Mouse (Mus musculus) forebrain, postnatal 0 days (tissue): Measurements from ENCODE around the gene Atp9a. TPM values are rescaled to one million over a fixed set of nuclear protein-coding genes. Genes with fewer than 3 reads are reported as not detected.

Source experiments
- ATAC-seq: fragments of 200-750 bp; cut with Nextera tagmentation; 2 replicates; pipeline ENCODE4 v1.8.0; 2017; ENCODE audit warnings: mild to moderate bottlenecking, moderate library complexity
- DNase-seq: peaks from one replicate; pipeline ENCODE4 v3.0.0-alpha.2; 2015
- H3K27ac ChIP-seq: fragments of 300-500 bp; sonication (generic); 2 replicates; pipeline ENCODE4 v1.5.1; 2014; ENCODE audit warnings: low read depth, mild to moderate bottlenecking, antibody characterized with exemption, low read length, moderate library complexity, mixed read lengths
- H3K27me3 ChIP-seq: fragments of 300-500 bp; sonication (generic); 2 replicates; pipeline ENCODE4 v1.6.1; 2014; ENCODE audit warnings: mild to moderate bottlenecking, low read length, mixed read lengths; ENCODE audit not compliant: insufficient read depth
- H3K36me3 ChIP-seq: fragments of 300-500 bp; sonication (generic); 2 replicates; pipeline ENCODE4 v1.6.1; 2014; ENCODE audit warnings: mild to moderate bottlenecking, moderate library complexity; ENCODE audit not compliant: insufficient read depth
- H3K4me1 ChIP-seq: fragments of 300-500 bp; sonication (generic); 2 replicates; pipeline ENCODE4 v1.6.1; 2014; ENCODE audit warnings: antibody characterized with exemption; ENCODE audit not compliant: insufficient read depth
- H3K4me2 ChIP-seq: fragments of 300-500 bp; sonication (generic); 2 replicates; pipeline ENCODE4 v1.6.1; 2014; ENCODE audit warnings: low read depth, mild to moderate bottlenecking, moderate library complexity
- H3K4me3 ChIP-seq: fragments of 300-500 bp; sonication (generic); 2 replicates; pipeline ENCODE4 v1.5.1; 2014; ENCODE audit warnings: low read depth, low read length, mixed read lengths
- H3K9ac ChIP-seq: fragments of 300-500 bp; sonication (generic); 2 replicates; pipeline ENCODE4 v1.6.1; 2014; ENCODE audit warnings: mild to moderate bottlenecking
- H3K9me3 ChIP-seq: fragments of 300-500 bp; sonication (generic); 2 replicates; pipeline ENCODE4 v1.6.1; 2016; ENCODE audit warnings: low read length
- CTCF ChIP-seq: sonication (generic); IDR thresholded peaks from 2 replicates; pipeline ENCODE4 v1.5.1; 2016; ENCODE audit warnings: antibody characterized with exemption, control low read depth, low read depth
- WGBS: fragments of 180-500 bp; shearing (Covaris S2); extraction: QIAGEN DNeasy Blood & Tissue Kit; methylation state at CpG from one replicate; pipeline ENCODE4 v1.1.7; 2014; 5-methylcytosine and 5-hydroxymethylcytosine counted together
- polyA plus RNA-seq: library from polyadenylated mRNA; unstranded; fragments of >200 nt; fragmentation: Nextera tagmentation; extraction: Ambion mirVana; gene quantifications from 2 replicates; pipeline ENCODE4 v1.2.1, GENCODE M21; 2015
- total RNA-seq: library from RNA; depleted of rRNA; stranded (reverse); fragments of >200 nt; gene quantifications from 2 replicates; pipeline ENCODE4 v1.2.3, GENCODE M21; 2014

The Atp9a gene
- total and polyA plus RNA-seq, 2 experiments from 2014 or later = 143 to 497 TPM

DNA sequence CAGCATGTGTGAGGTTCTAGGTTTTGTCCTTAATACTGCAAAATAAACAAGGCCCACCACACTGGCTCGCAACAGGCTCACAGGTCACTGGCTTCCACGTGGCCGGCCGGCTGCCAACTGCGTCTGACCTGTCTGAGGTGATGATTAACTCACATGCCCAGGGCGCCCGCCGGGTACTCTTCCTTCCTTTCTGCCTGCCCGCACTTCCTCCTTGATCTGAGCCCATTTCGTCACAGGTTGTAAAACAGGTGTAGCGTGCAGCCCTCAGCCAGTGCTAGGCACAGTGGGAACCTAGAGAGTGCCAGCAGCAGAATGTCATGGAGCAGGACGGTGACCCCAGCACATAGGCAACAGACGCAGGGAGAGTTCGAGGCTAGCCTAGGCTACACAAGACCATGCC, 20.9 kb downstream of the Atp9a start:
- H3K4me2 ChIP-seq = no peak overlapping the region
- no peak for TF ChIP-seq CTCF
- H3K9me3 ChIP-seq = no peaks in the 10 kb centered on the region
- no peak overlapping the region for H3K9ac ChIP-seq
- no peaks in the 10 kb centered on the region for H3K4me1 ChIP-seq
- WGBS = 89% methylated on average over 14 of the region's 14 CpGs
- H3K4me3 ChIP-seq = no peak overlapping the region
- H3K27ac ChIP-seq = no peak overlapping the region
- DNase-seq = no peak
- no peaks in the 10 kb centered on the region for H3K27me3 ChIP-seq
- ATAC-seq = no peak
- H3K36me3 ChIP-seq = no peaks in the 10 kb centered on the region

DNA sequence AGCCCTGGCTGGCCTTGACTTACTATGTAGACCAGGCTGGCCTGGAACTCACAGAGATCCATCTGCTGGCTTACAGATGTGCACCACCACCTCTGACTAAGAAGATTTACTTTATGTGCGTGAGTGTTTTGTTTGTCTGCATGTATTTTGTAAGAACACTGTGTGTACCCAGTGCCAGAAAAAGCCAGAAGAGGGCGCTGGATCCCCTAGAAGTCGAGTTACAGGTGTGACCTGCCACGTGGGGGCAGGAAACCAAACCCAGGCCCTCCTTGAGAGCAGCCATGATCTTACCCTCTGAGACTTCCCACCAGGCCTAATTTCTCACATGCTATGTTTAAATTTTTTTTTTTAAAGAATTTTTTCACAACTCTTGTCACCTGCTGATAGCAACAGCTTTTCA, 22.5 kb downstream of the Atp9a start:
- Histone ChIP-seq H3K4me2 (no peak overlapping the region), H3K9me3 (no peaks in the 10 kb centered on the region), H3K4me3 (no peak overlapping the region), H3K9ac (no peak overlapping the region), H3K36me3 (no peaks in the 10 kb centered on the region), H3K27me3 (no peaks in the 10 kb centered on the region), H3K27ac (no peak overlapping the region), H3K4me1 (no peaks in the 10 kb centered on the region)
- DNase-seq (no peak), ATAC-seq (no peak)
- WGBS = 79% methylated on average over 4 of the region's 4 CpGs
- no peak for TF ChIP-seq CTCF

DNA sequence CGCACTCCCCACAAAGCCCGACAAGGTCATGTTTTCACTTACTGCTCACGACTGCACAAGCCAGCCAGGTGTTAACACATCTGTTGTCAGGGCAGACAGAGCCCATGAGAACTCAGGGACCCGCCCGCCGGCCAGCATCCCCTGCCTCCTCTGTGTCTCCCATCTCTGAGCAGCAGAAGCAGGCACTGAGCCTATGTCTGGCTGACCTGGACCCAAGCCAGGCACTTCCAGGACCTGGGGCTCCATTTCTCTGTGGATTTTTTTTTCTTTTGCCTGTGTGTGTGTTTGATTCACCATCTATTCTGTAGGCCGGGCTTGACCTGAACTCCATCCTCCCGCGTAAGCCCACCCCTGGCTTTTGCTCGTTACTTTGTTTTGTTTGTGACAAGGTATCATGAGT, 23.5 kb downstream of the Atp9a start:
- H3K27ac ChIP-seq = no peak overlapping the region
- no peaks in the 10 kb centered on the region for H3K36me3 ChIP-seq
- 70% methylated on average over 10 of the region's 10 CpGs for WGBS
- no peak for TF ChIP-seq CTCF
- no peak overlapping the region for H3K9ac ChIP-seq
- ATAC-seq (no peak), DNase-seq (no peak)
- H3K27me3 ChIP-seq = no peaks in the 10 kb centered on the region
- no peaks in the 10 kb centered on the region for H3K4me1 ChIP-seq
- H3K4me2 ChIP-seq = no peak overlapping the region
- H3K4me3 ChIP-seq = no peak overlapping the region
- H3K9me3 ChIP-seq = no peaks in the 10 kb centered on the region

DNA sequence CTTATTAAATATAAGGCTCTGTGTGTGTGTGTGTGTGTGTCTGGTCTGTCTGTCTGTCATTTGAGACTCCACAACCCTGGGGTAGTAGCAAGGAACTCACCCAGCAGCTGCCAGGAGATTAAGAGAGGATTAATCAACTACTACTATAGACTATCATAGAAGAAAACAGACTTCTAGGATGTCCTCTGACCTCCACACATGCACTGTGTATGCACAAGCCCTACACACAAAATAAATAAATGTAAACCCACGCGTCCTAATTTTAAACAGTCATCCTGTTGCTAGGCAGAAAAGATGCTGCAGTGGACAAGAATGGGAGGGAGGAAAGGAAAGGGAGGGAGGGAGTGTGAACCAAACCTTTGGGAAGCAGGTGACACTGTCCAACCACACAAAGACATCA, 23.9 kb downstream of the Atp9a start:
- Histone ChIP-seq H3K4me2 (no peak overlapping the region), H3K36me3 (no peaks in the 10 kb centered on the region), H3K9me3 (no peaks in the 10 kb centered on the region), H3K4me1 (no peaks in the 10 kb centered on the region), H3K4me3 (no peak overlapping the region), H3K27me3 (no peaks in the 10 kb centered on the region), H3K9ac (no peak overlapping the region), H3K27ac (no peak overlapping the region)
- TF ChIP-seq CTCF = no peak
- DNase-seq (no peak), ATAC-seq (no peak)
- WGBS = 83% methylated on average over 2 of the region's 2 CpGs

DNA sequence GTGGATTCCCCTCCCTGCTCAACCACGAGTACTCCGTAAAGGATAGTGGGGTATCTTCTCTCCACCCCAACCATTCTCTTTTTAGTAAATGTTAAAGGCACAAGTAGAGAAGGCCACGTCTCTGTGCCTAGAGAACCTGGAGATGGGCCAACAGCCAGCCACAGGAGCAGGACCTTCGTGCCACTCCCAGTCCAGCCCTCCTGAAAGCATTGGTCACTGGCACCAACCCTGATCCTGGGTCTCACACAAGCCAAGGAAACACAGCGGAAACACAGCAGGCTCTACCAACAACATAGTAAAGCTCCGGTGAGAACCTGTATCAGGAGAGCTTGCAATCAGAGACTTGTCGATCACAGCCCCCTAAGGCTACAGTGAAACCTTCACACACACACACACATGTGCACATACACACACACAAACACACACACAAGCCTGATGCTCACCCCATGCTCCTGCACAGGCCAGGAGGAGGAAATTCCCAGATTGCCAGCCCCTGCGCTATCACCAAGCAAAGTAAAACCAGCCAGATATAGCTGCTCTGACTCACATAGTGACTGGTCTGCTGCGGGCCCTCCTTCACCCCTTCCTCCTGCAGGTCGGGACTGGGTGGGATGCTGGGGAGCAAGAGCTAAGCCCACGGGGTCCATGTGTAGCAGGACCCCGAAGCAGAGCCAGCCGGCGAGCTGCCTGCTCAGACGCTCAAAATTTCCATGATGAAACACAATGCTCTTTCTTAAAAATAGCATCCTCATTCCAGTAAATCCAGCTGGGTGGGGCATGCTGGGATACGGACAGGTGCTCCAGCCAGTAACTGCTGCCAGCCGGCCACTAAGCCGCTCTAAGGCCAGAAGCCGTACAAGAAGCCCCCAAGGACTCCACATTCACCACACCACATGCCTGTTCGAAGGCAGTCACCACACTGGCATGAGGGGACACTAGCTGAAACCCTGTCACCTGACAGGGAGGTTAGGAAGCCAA, 29.7 kb downstream of the Atp9a start:
- H3K27ac ChIP-seq = no peak overlapping the region
- ATAC-seq (no peak), DNase-seq (no peak)
- no peaks in the 10 kb centered on the region for H3K4me1 ChIP-seq
- H3K27me3 ChIP-seq = no peaks in the 10 kb centered on the region
- peaks cover 21% of the 10 kb centered on the region for H3K36me3 ChIP-seq
- no peak overlapping the region for H3K4me3 ChIP-seq
- H3K4me2 ChIP-seq = no peak overlapping the region
- 78% methylated on average over 20 of the region's 20 CpGs for WGBS
- H3K9me3 ChIP-seq = no peaks in the 10 kb centered on the region
- H3K9ac ChIP-seq = no peak overlapping the region
- no peak for TF ChIP-seq CTCF

DNA sequence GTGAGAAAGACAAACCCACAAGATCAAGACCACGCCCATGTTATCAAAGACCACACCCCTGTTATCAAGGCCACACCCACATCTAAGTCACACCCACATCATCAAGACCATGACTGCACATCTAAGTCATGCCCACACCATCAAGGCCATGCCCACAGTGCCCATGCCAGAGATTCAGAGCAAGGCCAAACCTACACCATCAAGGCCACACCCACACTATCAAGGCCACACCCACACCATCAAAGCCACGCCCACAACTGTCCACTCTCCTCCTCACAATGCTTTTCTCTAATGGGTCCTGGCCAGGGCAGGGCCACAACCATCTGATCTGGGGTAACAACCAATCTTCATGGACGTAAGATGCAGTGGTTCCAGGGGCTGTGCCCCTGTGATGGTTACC, 31.2 kb downstream of the Atp9a start:
- H3K9ac ChIP-seq = no peak overlapping the region
- no peak for ATAC-seq
- H3K4me3 ChIP-seq = no peak overlapping the region
- no peaks in the 10 kb centered on the region for H3K4me1 ChIP-seq
- no peaks in the 10 kb centered on the region for H3K9me3 ChIP-seq
- 80% methylated on average over 3 of the region's 3 CpGs for WGBS
- H3K27me3 ChIP-seq = no peaks in the 10 kb centered on the region
- no peak for TF ChIP-seq CTCF
- H3K36me3 ChIP-seq = peaks cover 26% of the 10 kb centered on the region
- no peak overlapping the region for H3K27ac ChIP-seq
- DNase-seq = no peak
- no peak overlapping the region for H3K4me2 ChIP-seq

DNA sequence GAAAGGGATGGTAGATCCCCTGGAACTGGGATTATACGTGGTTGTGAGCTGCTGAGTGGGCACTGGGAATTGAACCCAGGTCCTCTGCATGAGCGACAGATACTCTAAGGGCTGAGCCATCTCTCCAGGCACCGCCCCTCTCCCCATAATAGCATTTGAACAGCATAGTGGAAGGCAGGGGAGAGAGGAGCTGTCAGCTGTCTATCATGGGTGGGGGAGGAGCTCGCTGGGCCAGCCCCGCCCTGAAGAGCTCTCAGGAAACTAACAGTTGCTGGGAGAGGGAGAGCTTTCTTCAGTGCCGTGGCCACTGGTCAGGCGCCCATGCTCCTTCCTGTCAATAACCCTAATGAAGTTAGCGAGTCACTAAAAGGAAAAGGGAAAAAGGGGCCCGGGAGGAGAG, 34.4 kb downstream of the Atp9a start:
- no peaks in the 10 kb centered on the region for H3K9me3 ChIP-seq
- H3K27ac ChIP-seq = no peak overlapping the region
- DNase-seq (no peak), ATAC-seq (no peak)
- H3K4me3 ChIP-seq = no peak overlapping the region
- WGBS = 54% methylated on average over 9 of the region's 9 CpGs
- H3K9ac ChIP-seq = no peak overlapping the region
- H3K27me3 ChIP-seq = no peaks in the 10 kb centered on the region
- peaks cover 52% of the 10 kb centered on the region for H3K36me3 ChIP-seq
- no peak for TF ChIP-seq CTCF
- no peak overlapping the region for H3K4me2 ChIP-seq
- no peaks in the 10 kb centered on the region for H3K4me1 ChIP-seq
